Mouse (Mus musculus): ENCODE data around the gene Lif. TPM values are rescaled to one million over a fixed set of nuclear protein-coding genes. Genes with fewer than 3 reads are reported as not detected.

Lif gene
- polyA plus RNA-seq, 1 experiment from 2014 or later = 0.57 TPM

- no peaks in the 10 kb centered on the region for H3K9me3 ChIP-seq (ENCODE audit: low read length)
- peaks cover 17% of the 10 kb centered on the region; the same call in 1 of the 2 replicates for H3K4me1 ChIP-seq (ENCODE audit: insufficient read depth, low read depth, low read length)
- TF ChIP-seq EP300 (IDR thresholded peaks at IDR 0.05) (no peak), CTCF (IDR thresholded peaks at IDR 0.05) (no peak)
- H3K4me3 ChIP-seq (ENCODE audit: low read depth, low read length) = no peak overlapping the region
- H3K36me3 ChIP-seq (ENCODE audit: insufficient read depth, low read length) = no peaks in the 10 kb centered on the region
- H3K9ac ChIP-seq (replicated peaks; ENCODE audit: low read depth) = no peak overlapping the region
- no peak for DNase-seq (ENCODE audit: low spot score)
- H3K4me2 ChIP-seq (replicated peaks; ENCODE audit: low read depth, low read length) = no peak overlapping the region
- H3K27ac ChIP-seq (ENCODE audit: low read length) = no peak overlapping the region
- 38% methylated on average over 9 of the region's 9 CpGs for WGBS
- H3K27me3 ChIP-seq (replicated peaks; ENCODE audit: insufficient read depth, low read length) = no peaks in the 10 kb centered on the region
- peak; percentile 42; the same call in 1 of the 2 replicates for ATAC-seq
These were observed 45.7 kb downstream of the Lif start for GRCm38 (mm10) chr11:4303033-4303432.

GRCm38 (mm10) chr11:4304203-4304602, 46.8 kb downstream of the Lif start:
- H3K4me2 ChIP-seq (replicated peaks; ENCODE audit: low read depth, low read length) = no peak overlapping the region
- 75% methylated on average over 4 of the region's 4 CpGs for WGBS
- peaks cover 10% of the 10 kb centered on the region; the same call in 1 of the 2 replicates for H3K4me1 ChIP-seq (ENCODE audit: insufficient read depth, low read depth, low read length)
- ATAC-seq = no peak
- H3K9ac ChIP-seq (replicated peaks; ENCODE audit: low read depth) = no peak overlapping the region
- H3K9me3 ChIP-seq (ENCODE audit: low read length) = no peaks in the 10 kb centered on the region
- H3K27ac ChIP-seq (ENCODE audit: low read length) = no peak overlapping the region
- TF ChIP-seq EP300 (IDR thresholded peaks at IDR 0.05) (no peak), CTCF (IDR thresholded peaks at IDR 0.05) (no peak)
- no peak for DNase-seq (ENCODE audit: low spot score)
- no peak overlapping the region for H3K4me3 ChIP-seq (ENCODE audit: low read depth, low read length)
- H3K27me3 ChIP-seq (replicated peaks; ENCODE audit: insufficient read depth, low read length) = no peaks in the 10 kb centered on the region
- no peaks in the 10 kb centered on the region for H3K36me3 ChIP-seq (ENCODE audit: insufficient read depth, low read length)

- Histone ChIP-seq H3K36me3 (ENCODE audit: insufficient read depth, low read length) (no peaks in the 10 kb centered on the region), H3K9ac (replicated peaks; ENCODE audit: low read depth) (no peak overlapping the region)
- 89% methylated on average over 4 of the region's 4 CpGs for WGBS
These were observed 47.7 kb downstream of the Lif start for GRCm38 (mm10) chr11:4305090-4305489.

DNA sequence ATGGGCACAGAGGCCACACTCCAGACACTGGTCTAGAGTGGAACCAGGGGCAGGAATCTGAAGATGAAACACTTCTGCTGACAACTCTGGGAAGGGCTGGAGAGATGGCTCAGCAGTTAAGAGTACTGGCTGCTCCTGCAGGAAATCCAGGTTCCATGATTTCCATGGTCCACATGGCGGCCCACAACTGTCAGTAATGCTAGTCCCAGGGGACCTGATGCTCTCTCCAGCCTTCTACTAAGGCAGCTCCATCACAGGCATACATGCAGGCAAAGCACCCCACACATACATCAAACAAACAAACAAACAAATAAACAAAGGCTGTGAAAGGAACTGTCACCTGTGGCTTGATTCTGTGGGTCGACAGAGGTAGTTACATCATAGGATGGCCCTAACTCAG, 48.7 kb downstream of the Lif start:
- no peak for TF ChIP-seq EP300 (IDR thresholded peaks at IDR 0.05)
- no peak for TF ChIP-seq CTCF (IDR thresholded peaks at IDR 0.05)
- 57% methylated on average over 2 of the region's 2 CpGs for WGBS

More at GRCm38 (mm10) chr11:4305090-4305489, 47.7 kb downstream of the Lif start:
- H3K27me3 ChIP-seq (replicated peaks; ENCODE audit: insufficient read depth, low read length) = no peaks in the 10 kb centered on the region
- DNase-seq (ENCODE audit: low spot score) (no peak), ATAC-seq (no peak)
- H3K4me2 ChIP-seq (replicated peaks; ENCODE audit: low read depth, low read length) = no peak overlapping the region
- TF ChIP-seq EP300 (IDR thresholded peaks at IDR 0.05) (no peak), CTCF (IDR thresholded peaks at IDR 0.05) (no peak)
- no peak overlapping the region for H3K27ac ChIP-seq (ENCODE audit: low read length)
- peaks cover 5% of the 10 kb centered on the region; the same call in 1 of the 2 replicates for H3K4me1 ChIP-seq (ENCODE audit: insufficient read depth, low read depth, low read length)
- H3K9me3 ChIP-seq (ENCODE audit: low read length) = no peaks in the 10 kb centered on the region
- no peak overlapping the region for H3K4me3 ChIP-seq (ENCODE audit: low read depth, low read length)

GRCm38 (mm10) chr11:4308060-4308513, 50.7 kb downstream of the Lif start:
- Histone ChIP-seq H3K9me3 (ENCODE audit: low read length) (no peaks in the 10 kb centered on the region), H3K27me3 (replicated peaks; ENCODE audit: insufficient read depth, low read length) (no peaks in the 10 kb centered on the region), H3K4me3 (ENCODE audit: low read depth, low read length) (no peak overlapping the region), H3K4me2 (replicated peaks; ENCODE audit: low read depth, low read length) (peak overlapping the region; percentile 17; the same call in 1 of the 2 replicates), H3K9ac (replicated peaks; ENCODE audit: low read depth) (no peak overlapping the region), H3K27ac (ENCODE audit: low read length) (peak overlapping the region; percentile 57; the same call in 1 of the 2 replicates), H3K36me3 (ENCODE audit: insufficient read depth, low read length) (no peaks in the 10 kb centered on the region), H3K4me1 (ENCODE audit: insufficient read depth, low read depth, low read length) (no peaks in the 10 kb centered on the region; the same call in 1 of the 2 replicates)
- ATAC-seq (peak; percentile 37), DNase-seq (ENCODE audit: low spot score) (peak; percentile 73)
- 15% methylated on average over 6 of the region's 6 CpGs for WGBS
- TF ChIP-seq CTCF (IDR thresholded peaks at IDR 0.05) = no peak
- 0 out of 2 replicates have a peak, but pooled peaks have one; percentile 27 for TF ChIP-seq EP300 (IDR thresholded peaks at IDR 0.05)

More for the DNA sequence above, 48.7 kb downstream of the Lif start:
- Histone ChIP-seq H3K9me3 (ENCODE audit: low read length) (no peaks in the 10 kb centered on the region), H3K4me1 (ENCODE audit: insufficient read depth, low read depth, low read length) (no peaks in the 10 kb centered on the region; the same call in 1 of the 2 replicates), H3K27me3 (replicated peaks; ENCODE audit: insufficient read depth, low read length) (no peaks in the 10 kb centered on the region), H3K4me3 (ENCODE audit: low read depth, low read length) (no peak overlapping the region), H3K9ac (replicated peaks; ENCODE audit: low read depth) (no peak overlapping the region), H3K27ac (ENCODE audit: low read length) (no peak overlapping the region), H3K4me2 (replicated peaks; ENCODE audit: low read depth, low read length) (no peak overlapping the region), H3K36me3 (ENCODE audit: insufficient read depth, low read length) (no peaks in the 10 kb centered on the region)
- DNase-seq (ENCODE audit: low spot score) (no peak), ATAC-seq (no peak)

- H3K9me3 ChIP-seq (ENCODE audit: low read length) = no peaks in the 10 kb centered on the region
- no peaks in the 10 kb centered on the region for H3K27me3 ChIP-seq (replicated peaks; ENCODE audit: insufficient read depth, low read length)
- H3K27ac ChIP-seq (ENCODE audit: low read length) = peak overlapping the region; percentile 57
- 20% methylated on average over 25 of the region's 25 CpGs for WGBS
- H3K9ac ChIP-seq (replicated peaks; ENCODE audit: low read depth) = no peak overlapping the region
- no peaks in the 10 kb centered on the region; the same call in 1 of the 2 replicates for H3K4me1 ChIP-seq (ENCODE audit: insufficient read depth, low read depth, low read length)
- H3K4me3 ChIP-seq (ENCODE audit: low read depth, low read length) = no peak overlapping the region
- no peaks in the 10 kb centered on the region for H3K36me3 ChIP-seq (ENCODE audit: insufficient read depth, low read length)
- TF ChIP-seq EP300 (IDR thresholded peaks at IDR 0.05) (0 out of 2 replicates have a peak, but pooled peaks have one; percentile 10), CTCF (IDR thresholded peaks at IDR 0.05) (no peak)
- DNase-seq (ENCODE audit: low spot score) (peak; percentile 87), ATAC-seq (peak; percentile 79)
- H3K4me2 ChIP-seq (replicated peaks; ENCODE audit: low read depth, low read length) = peak overlapping the region; percentile 17
These were observed 51.4 kb downstream of the Lif start for GRCm38 (mm10) chr11:4308514-4309450.
